Mouse (Mus musculus): ENCODE measurements around the gene Csgalnact2.

- no peak for TF ChIP-seq CTCF (IDR thresholded peaks at IDR 0.05; ENCODE audit: control insufficient read depth, insufficient read depth, low read length)
- no peak for TF ChIP-seq POLR2A (IDR thresholded peaks at IDR 0.05; ENCODE audit: borderline replicate concordance, control insufficient read depth, low read depth, low read length)
These were observed 62.7 kb downstream of the Csgalnact2 start for GRCm38 (mm10) chr6:118076256-118076655.
